Mouse (Mus musculus): ENCODE measurements around the gene Syce3. TPM values are rescaled to one million over a fixed set of nuclear protein-coding genes. Genes with fewer than 3 reads are reported as not detected.

The Syce3 gene
- total RNA-seq, 2 experiments from 2014 or later = not detected

GRCm38 (mm10) chr15:89424621-89425020 is 14.3 kb upstream of the Syce3 start:
- DNase-seq (ENCODE audit: low spot score in 2 of 2) = no peak

GRCm38 (mm10) chr15:89421938-89422337 is 11.6 kb upstream of the Syce3 start:
- no peak for DNase-seq (ENCODE audit: low spot score in 2 of 2)

- no peak for DNase-seq (ENCODE audit: low spot score in 2 of 2)
Measured at GRCm38 (mm10) chr15:89415282-89415681, 5.0 kb upstream of the Syce3 start.

GRCm38 (mm10) chr15:89406691-89407090 is 3.6 kb downstream of the Syce3 start:
- no peak for DNase-seq (ENCODE audit: low spot score in 2 of 2)

GRCm38 (mm10) chr15:89404831-89405623 is 5.3 kb downstream of the Syce3 start:
- no peak for DNase-seq (ENCODE audit: low spot score in 2 of 2)

- DNase-seq (ENCODE audit: low spot score in 2 of 2) = no peak
Measured at GRCm38 (mm10) chr15:89402471-89402870, 7.8 kb downstream of the Syce3 start.

- DNase-seq (ENCODE audit: low spot score in 2 of 2) = no peak
Measured at GRCm38 (mm10) chr15:89399716-89400115, 10.6 kb downstream of the Syce3 start.

- no peak for DNase-seq (ENCODE audit: low spot score in 2 of 2)
Measured at GRCm38 (mm10) chr15:89398146-89398545, 12.2 kb downstream of the Syce3 start.

GRCm38 (mm10) chr15:89396883-89397282 is 13.4 kb downstream of the Syce3 start:
- DNase-seq (ENCODE audit: low spot score in 2 of 2) = no peak

GRCm38 (mm10) chr15:89390081-89390480 is 20.2 kb downstream of the Syce3 start:
- DNase-seq (ENCODE audit: low spot score in 2 of 2) = no peak

- DNase-seq (ENCODE audit: low spot score in 2 of 2) = no peak
Measured at GRCm38 (mm10) chr15:89387127-89387526, 23.2 kb downstream of the Syce3 start.

GRCm38 (mm10) chr15:89384617-89385016 is 25.7 kb downstream of the Syce3 start, which contains the start of gene Klhdc7b:
Klhdc7b (plus strand) TSS chr15:89384917.
- no peak for DNase-seq (ENCODE audit: low spot score in 2 of 2)

GRCm38 (mm10) chr15:89379429-89379828 is 30.9 kb downstream of the Syce3 start:
- no peak for DNase-seq (ENCODE audit: low spot score in 2 of 2)

GRCm38 (mm10) chr15:89378831-89379401 is 31.4 kb downstream of the Syce3 start, which contains the start of gene Odf3b:
Odf3b (minus strand) TSS chr15:89379282.
- DNase-seq (ENCODE audit: low spot score in 2 of 2) = no peak

GRCm38 (mm10) chr15:89377938-89378828 is 32.1 kb downstream of the Syce3 start:
- no peak for DNase-seq (ENCODE audit: low spot score in 2 of 2)

GRCm38 (mm10) chr15:89377362-89377761 is 32.9 kb downstream of the Syce3 start:
- DNase-seq (ENCODE audit: low spot score in 2 of 2) = no peak

GRCm38 (mm10) chr15:89376957-89377356 is 33.3 kb downstream of the Syce3 start, which contains the start of gene Tymp:
Tymp (minus strand) TSS chr15:89377039.
- DNase-seq (ENCODE audit: low spot score in 2 of 2) = no peak

GRCm38 (mm10) chr15:89376040-89376439 is 34.3 kb downstream of the Syce3 start:
- DNase-seq (ENCODE audit: low spot score in 2 of 2) = no peak

- no peak for DNase-seq (ENCODE audit: low spot score in 2 of 2)
Measured at GRCm38 (mm10) chr15:89374801-89375534, 35.3 kb downstream of the Syce3 start.

- no peak for DNase-seq (ENCODE audit: low spot score in 2 of 2)
Measured at GRCm38 (mm10) chr15:89374340-89374739, 36.0 kb downstream of the Syce3 start.

GRCm38 (mm10) chr15:89373762-89374248 is 36.5 kb downstream of the Syce3 start, which contains the start of gene Sco2:
Sco2 (minus strand) TSS chr15:89373846.
- peak; percentile 93 to 96 for DNase-seq (ENCODE audit: low spot score in 2 of 2)
